Mouse (Mus musculus): Measurements from ENCODE around the gene Nat8f3.

GRCm38 (mm10) chr6:85813339-85813738 is 47.8 kb upstream of the Nat8f3 start:
- TF ChIP-seq HCFC1 (IDR thresholded peaks at IDR 0.05; ENCODE audit: borderline replicate concordance, insufficient read depth, low read length) = no peak
- TF ChIP-seq ZC3H11A (IDR thresholded peaks at IDR 0.05; ENCODE audit: borderline replicate concordance, low read depth, low read length) = no peak
